Mouse (Mus musculus): ENCODE data around the gene Kank2. TPM values are rescaled to one million over a fixed set of nuclear protein-coding genes. Genes with fewer than 3 reads are reported as not detected.

The Kank2 gene
- polyA plus RNA-seq, 1 experiment from 2014 or later: 1.3 TPM

DNA sequence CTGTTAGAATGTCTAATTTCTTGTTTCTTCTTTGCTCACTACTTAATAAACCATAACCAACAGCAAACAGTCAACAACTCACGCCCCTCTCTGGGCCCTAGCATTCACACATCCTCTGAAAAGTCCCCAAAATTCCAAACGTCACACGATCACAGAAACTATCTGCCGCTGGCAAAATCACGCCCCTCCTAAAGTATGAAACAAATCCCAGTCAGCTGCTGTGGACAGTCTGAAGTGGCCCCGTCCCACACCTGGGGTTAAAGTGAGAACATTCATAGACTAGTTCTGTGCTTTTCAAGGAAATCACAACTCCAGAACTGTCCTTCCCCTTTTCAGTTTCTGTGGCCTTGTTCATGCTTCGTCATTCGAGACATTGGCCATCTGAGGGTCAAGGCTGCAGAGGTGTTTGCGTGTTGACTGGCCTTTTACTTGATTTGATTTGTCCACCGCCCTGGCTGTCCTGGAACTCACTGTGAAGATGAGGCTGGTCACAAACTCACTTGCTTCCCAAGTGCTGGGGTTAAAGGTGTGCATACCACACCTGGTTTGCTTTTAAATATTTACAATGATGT, 70.2 kb downstream of the Kank2 start:
- ATAC-seq (ENCODE audit: low read depth): no peak
- WGBS: 95% methylated on average over 10 of the region's 10 CpGs
- Histone ChIP-seq H3K9me3 (ENCODE audit: control insufficient read depth, low read length) (no peaks in the 10 kb centered on the region), H3K4me1 (ENCODE audit: control insufficient read depth, insufficient read depth, low read length) (peaks cover 9% of the 10 kb centered on the region), H3K27ac (ENCODE audit: low read depth, low read length) (no peak overlapping the region), H3K4me3 (ENCODE audit: low read depth, low read length) (no peak overlapping the region), H3K4me2 (ENCODE audit: low read depth, low read length) (no peak overlapping the region), H3K36me3 (ENCODE audit: control insufficient read depth, insufficient read depth, low read length) (peaks cover 9% of the 10 kb centered on the region), H3K27me3 (ENCODE audit: control insufficient read depth, insufficient read depth, low read length) (no peaks in the 10 kb centered on the region), H3K9ac (replicated peaks; ENCODE audit: low read depth, low read length) (no peak overlapping the region)

DNA sequence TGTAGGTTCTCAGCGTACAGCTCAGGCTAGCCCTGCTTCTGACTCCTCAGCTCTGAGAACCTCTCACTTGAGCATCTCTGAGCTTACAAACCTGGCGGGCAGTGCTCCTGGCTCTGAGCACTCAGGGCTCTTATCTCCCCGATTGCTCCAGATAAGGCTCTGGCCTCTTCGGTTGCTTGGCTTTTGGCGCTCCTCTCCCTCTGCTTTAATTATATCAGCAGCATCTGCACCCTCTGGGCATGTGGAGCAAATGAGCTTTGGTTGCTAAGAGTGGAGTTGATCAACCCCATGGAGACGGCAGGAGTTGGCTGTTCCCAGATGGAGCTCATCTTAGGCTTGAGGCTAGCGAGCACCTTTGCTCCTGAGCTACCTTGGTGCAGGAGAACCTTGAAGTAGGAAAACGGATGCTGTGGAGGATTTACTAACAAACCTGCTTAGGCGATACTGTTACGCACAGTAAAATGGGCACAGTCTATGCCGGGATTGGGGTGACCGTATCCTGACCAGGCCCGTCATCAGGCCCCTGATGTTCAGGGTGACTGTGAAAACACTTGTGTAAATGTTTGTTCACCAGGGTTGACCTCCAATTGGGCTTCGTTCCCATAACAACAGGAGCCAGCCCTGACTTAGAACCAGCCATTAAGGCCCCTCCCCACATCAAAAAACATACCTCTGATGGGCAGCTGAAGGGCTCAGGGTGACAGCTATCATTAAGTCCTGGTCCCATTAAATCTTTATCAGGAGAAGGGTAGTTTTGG, 72.1 kb downstream of the Kank2 start:
- H3K9me3 ChIP-seq (ENCODE audit: control insufficient read depth, low read length): no peaks in the 10 kb centered on the region
- WGBS: 74% methylated on average over 14 of the region's 14 CpGs
- no peak overlapping the region for H3K27ac ChIP-seq (ENCODE audit: low read depth, low read length)
- ATAC-seq (ENCODE audit: low read depth): no peak
- peaks cover 16% of the 10 kb centered on the region for H3K4me1 ChIP-seq (ENCODE audit: control insufficient read depth, insufficient read depth, low read length)
- H3K4me2 ChIP-seq (ENCODE audit: low read depth, low read length): peak overlapping the region; percentile 16; the same call in 1 of the 2 replicates
- no peaks in the 10 kb centered on the region for H3K27me3 ChIP-seq (ENCODE audit: control insufficient read depth, insufficient read depth, low read length)
- H3K36me3 ChIP-seq (ENCODE audit: control insufficient read depth, insufficient read depth, low read length): no peaks in the 10 kb centered on the region
- no peak overlapping the region for H3K4me3 ChIP-seq (ENCODE audit: low read depth, low read length)
- H3K9ac ChIP-seq (replicated peaks; ENCODE audit: low read depth, low read length): no peak overlapping the region

DNA sequence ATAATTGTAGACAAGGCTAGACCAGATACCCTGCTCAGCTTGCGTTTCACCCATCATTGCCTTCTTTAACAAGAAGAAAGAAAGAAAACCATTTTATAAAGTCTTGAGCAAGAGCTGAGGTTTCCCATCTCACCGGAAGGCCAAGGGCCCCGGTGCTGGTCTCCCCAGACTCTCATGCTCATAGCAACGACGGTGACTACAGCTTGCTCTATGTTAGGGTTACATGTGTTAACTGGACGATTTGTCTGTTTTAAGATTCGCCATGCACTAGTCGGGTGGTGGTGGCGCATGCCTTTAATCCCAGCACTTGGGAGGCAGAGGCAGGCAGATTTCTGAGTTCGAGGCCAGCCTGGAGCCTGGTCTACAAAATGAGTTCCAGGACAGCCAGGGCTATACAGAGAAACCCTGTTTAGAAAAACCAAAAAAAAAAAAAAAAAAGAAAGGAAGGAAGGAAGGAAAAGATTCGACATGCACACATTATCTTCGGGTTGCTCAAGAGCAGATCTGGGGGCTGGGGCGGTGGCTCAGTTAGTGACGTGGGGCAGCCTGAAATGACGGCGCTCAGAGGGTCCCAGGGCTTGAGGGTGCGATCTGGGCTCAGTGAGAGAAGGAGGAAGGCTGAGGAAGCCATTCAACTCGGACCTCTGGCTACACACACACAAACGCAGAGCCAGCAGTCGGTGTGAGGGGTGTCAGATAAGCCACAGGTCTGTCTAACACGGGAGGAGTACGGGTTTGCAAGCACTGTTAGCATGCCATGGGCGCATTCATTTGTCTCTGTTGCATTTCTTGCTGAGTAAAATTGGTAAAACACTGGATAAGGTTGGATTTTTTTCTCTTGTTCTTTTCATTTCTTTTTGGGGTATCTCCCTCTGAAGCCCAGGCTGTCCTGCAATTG, 73.1 kb downstream of the Kank2 start:
- H3K4me1 ChIP-seq (ENCODE audit: control insufficient read depth, insufficient read depth, low read length): peaks cover 16% of the 10 kb centered on the region

DNA sequence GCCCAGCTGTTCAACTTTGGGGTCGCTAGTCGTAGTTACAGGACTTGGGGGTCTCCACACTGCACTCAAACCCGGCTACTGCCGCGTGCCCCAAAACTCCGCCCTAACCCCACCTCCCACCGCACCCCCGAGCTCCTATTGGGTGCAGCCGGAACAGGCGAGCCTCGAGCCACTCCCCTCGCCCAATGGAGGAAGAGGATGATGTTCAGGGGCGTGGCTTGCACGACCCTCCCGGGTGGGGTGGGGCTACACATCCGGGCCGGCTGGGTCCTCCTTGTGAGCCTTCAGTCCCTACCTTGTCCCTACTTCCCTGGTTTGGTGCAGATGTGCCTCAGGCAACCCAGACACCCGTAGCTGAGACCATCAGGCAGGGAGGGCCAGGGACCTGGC, 74.4 kb downstream of the Kank2 start:
- peaks cover 16% of the 10 kb centered on the region for H3K4me1 ChIP-seq (ENCODE audit: control insufficient read depth, insufficient read depth, low read length)
- H3K27ac ChIP-seq (ENCODE audit: low read depth, low read length): peak overlapping the region; percentile 92
- H3K27me3 ChIP-seq (ENCODE audit: control insufficient read depth, insufficient read depth, low read length): no peaks in the 10 kb centered on the region
- WGBS: 0% methylated on average over 18 of the region's 18 CpGs
- ATAC-seq (ENCODE audit: low read depth): peak; percentile 98
- H3K4me3 ChIP-seq (ENCODE audit: low read depth, low read length): peak overlapping the region; percentile 67
- H3K9ac ChIP-seq (replicated peaks; ENCODE audit: low read depth, low read length): peak overlapping the region; percentile 74
- H3K36me3 ChIP-seq (ENCODE audit: control insufficient read depth, insufficient read depth, low read length): no peaks in the 10 kb centered on the region
- H3K9me3 ChIP-seq (ENCODE audit: control insufficient read depth, low read length): no peaks in the 10 kb centered on the region
- peak overlapping the region; percentile 86 for H3K4me2 ChIP-seq (ENCODE audit: low read depth, low read length)

More for the DNA sequence above, 73.1 kb downstream of the Kank2 start:
- Histone ChIP-seq H3K4me3 (ENCODE audit: low read depth, low read length) (peak overlapping the region; percentile 67; the same call in 1 of the 2 replicates), H3K4me2 (ENCODE audit: low read depth, low read length) (peak overlapping the region; percentile 86), H3K9ac (replicated peaks; ENCODE audit: low read depth, low read length) (no peak overlapping the region), H3K27me3 (ENCODE audit: control insufficient read depth, insufficient read depth, low read length) (no peaks in the 10 kb centered on the region), H3K27ac (ENCODE audit: low read depth, low read length) (no peak overlapping the region), H3K36me3 (ENCODE audit: control insufficient read depth, insufficient read depth, low read length) (no peaks in the 10 kb centered on the region), H3K9me3 (ENCODE audit: control insufficient read depth, low read length) (no peaks in the 10 kb centered on the region)
- 93% methylated on average over 23 of the region's 23 CpGs for WGBS
- no peak for ATAC-seq (ENCODE audit: low read depth)

DNA sequence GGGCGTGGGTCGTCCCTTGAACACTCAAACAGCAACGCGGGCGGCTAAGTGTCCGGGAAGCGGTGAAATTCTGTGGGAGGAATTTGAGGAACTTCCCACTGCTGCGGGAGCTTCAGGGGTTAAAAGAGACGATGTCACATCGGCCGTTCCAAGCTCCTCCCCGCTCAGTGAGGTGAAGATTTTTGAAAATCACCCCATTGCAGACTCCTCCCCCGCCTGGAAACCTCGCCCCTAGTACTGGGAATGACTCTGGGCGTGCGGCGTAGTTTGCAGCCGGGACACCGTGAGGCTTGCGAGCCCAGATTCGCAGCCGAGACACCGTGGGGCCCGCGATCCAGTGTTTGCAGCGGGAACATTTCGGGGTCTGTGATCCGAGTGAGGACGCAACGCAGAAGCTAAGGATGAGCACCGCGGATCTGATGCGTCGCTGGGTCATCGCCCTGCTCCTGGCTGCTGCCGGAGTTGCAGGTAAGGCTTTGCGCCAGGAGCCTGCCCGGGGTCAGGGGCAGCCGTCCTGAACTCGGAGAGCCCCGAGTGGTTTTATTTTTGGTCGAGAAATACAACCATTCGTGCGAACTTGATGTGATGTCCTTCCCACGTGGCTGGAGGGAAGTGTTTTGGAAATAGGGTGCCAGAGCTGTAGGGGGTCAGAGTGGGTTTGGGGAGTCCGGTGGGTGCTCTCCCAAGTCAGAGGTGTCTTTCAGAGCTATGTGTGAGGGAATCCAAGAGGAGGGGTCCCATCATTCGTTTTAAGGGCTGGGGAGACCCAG, 75.0 kb downstream of the Kank2 start, which contains the start of gene Ldlr:
Gene Ldlr, plus strand, starts transcription at position 107 of the 770 bp plus-strand sequence.
- ATAC-seq (ENCODE audit: low read depth): peak; percentile 81
- H3K36me3 ChIP-seq (ENCODE audit: control insufficient read depth, insufficient read depth, low read length): no peaks in the 10 kb centered on the region
- peaks cover 16% of the 10 kb centered on the region for H3K4me1 ChIP-seq (ENCODE audit: control insufficient read depth, insufficient read depth, low read length)
- H3K9ac ChIP-seq (replicated peaks; ENCODE audit: low read depth, low read length): peak within 1 kb of the TSS; percentile 74
- H3K9me3 ChIP-seq (ENCODE audit: control insufficient read depth, low read length): no peaks in the 10 kb centered on the region
- WGBS: under 1% methylated on average over 47 of the region's 47 CpGs
- peak within 1 kb of the TSS; percentile 67 for H3K4me3 ChIP-seq (ENCODE audit: low read depth, low read length)
- H3K27me3 ChIP-seq (ENCODE audit: control insufficient read depth, insufficient read depth, low read length): no peaks in the 10 kb centered on the region
- H3K27ac ChIP-seq (ENCODE audit: low read depth, low read length): peak within 1 kb of the TSS; percentile 92
- H3K4me2 ChIP-seq (ENCODE audit: low read depth, low read length): peak within 1 kb of the TSS; percentile 86

DNA sequence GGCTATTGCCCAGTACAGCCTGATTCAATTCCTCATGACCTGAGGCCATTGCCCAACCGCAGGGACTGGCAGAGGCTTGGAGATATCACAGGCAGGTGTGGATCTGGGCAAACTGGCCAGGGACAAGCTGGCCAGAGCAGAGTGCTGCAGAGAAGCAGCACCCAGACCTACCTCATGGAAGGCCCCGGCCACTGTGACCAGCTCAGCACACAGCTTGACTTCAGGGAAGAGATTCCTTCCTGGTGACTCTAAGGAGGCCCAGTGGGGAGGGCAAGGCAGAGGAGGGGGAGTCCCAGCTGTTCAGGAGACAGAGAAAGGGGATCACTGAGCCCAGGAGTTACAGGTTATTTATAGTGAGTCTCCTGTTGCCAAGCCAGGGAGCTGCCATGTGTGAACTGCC, 77.5 kb downstream of the Kank2 start:
- no peak overlapping the region for H3K27ac ChIP-seq (ENCODE audit: low read depth, low read length)
- H3K4me3 ChIP-seq (ENCODE audit: low read depth, low read length): no peak overlapping the region
- H3K4me1 ChIP-seq (ENCODE audit: control insufficient read depth, insufficient read depth, low read length): peaks cover 16% of the 10 kb centered on the region
- no peaks in the 10 kb centered on the region for H3K27me3 ChIP-seq (ENCODE audit: control insufficient read depth, insufficient read depth, low read length)
- WGBS: 66% methylated on average over 2 of the region's 2 CpGs
- H3K36me3 ChIP-seq (ENCODE audit: control insufficient read depth, insufficient read depth, low read length): no peaks in the 10 kb centered on the region
- H3K9me3 ChIP-seq (ENCODE audit: control insufficient read depth, low read length): no peaks in the 10 kb centered on the region
- H3K4me2 ChIP-seq (ENCODE audit: low read depth, low read length): no peak overlapping the region
- no peak for ATAC-seq (ENCODE audit: low read depth)
- H3K9ac ChIP-seq (replicated peaks; ENCODE audit: low read depth, low read length): no peak overlapping the region

DNA sequence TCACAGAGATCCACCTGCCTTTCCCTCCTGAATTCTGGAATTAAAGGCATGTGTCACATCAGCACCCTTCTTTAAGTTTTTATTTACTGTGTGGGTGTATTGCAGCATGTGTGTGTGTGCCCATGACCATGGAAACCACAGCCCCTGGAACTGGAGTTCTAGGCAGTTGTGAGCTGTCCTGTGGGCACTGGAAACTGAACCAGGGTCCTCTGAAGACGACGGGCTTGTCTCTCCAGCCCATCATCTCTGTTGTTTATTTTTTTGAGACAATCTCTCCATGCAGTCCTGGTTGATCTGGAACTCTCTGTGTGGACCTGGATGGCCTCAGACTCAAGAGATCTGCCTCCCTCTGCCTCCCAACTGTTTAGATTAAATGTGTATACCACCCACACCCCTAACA, 81.5 kb downstream of the Kank2 start:
- no peak overlapping the region for H3K4me2 ChIP-seq (ENCODE audit: low read depth, low read length)
- no peaks in the 10 kb centered on the region for H3K4me1 ChIP-seq (ENCODE audit: control insufficient read depth, insufficient read depth, low read length)
- H3K9ac ChIP-seq (replicated peaks; ENCODE audit: low read depth, low read length): no peak overlapping the region
- ATAC-seq (ENCODE audit: low read depth): no peak
- WGBS: 94% methylated on average over 2 of the region's 2 CpGs
- H3K27me3 ChIP-seq (ENCODE audit: control insufficient read depth, insufficient read depth, low read length): no peaks in the 10 kb centered on the region
- H3K36me3 ChIP-seq (ENCODE audit: control insufficient read depth, insufficient read depth, low read length): no peaks in the 10 kb centered on the region
- H3K9me3 ChIP-seq (ENCODE audit: control insufficient read depth, low read length): no peaks in the 10 kb centered on the region
- no peak overlapping the region for H3K4me3 ChIP-seq (ENCODE audit: low read depth, low read length)
- no peak overlapping the region for H3K27ac ChIP-seq (ENCODE audit: low read depth, low read length)

Data from neural tube, embryonic 14.5 days (tissue).